Mouse (Mus musculus): ENCODE measurements at regions not wholly inside any gene's neighbourhood (a gene's known extent, or its start where the extent isn't known, plus 50 kb on each side); places are given as distances from the start of the nearest gene placed in this dataset.

DNA sequence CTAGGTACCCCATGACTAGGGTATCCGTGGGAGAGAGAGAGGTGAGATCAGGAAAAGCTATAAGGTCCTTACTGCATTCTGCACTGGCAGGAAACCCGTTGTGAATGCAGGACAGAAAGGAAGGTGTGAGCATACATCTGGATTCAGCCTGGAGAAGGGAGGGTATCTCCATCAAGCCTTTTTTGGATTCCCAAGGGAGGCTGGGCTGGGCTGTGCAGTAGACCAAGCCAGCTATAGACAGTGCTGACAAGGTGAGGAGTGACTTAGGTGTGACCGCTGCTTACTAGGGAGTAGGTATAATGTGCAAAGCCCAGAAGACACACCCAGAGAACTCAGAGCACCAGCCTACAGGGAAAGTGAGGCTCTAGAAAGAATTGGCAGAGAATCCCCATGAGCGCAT, 250.1 kb downstream of the Irs2 start:
- no peak overlapping the region for H3K4me3 ChIP-seq (replicated peaks)
- H3K27me3 ChIP-seq (ENCODE audit: control insufficient read depth), result no peaks in the 10 kb centered on the region
- H3K36me3 ChIP-seq (ENCODE audit: control insufficient read depth), result no peaks in the 10 kb centered on the region
- no peak for TF ChIP-seq TAL1 (IDR thresholded peaks at IDR 0.05; ENCODE audit: low read length)
- TF ChIP-seq GATA1 (IDR thresholded peaks at IDR 0.05; ENCODE audit: low read length), result no peak
- no peaks in the 10 kb centered on the region for H3K9me3 ChIP-seq (ENCODE audit: control insufficient read depth, low read length)
- no peaks in the 10 kb centered on the region for H3K4me1 ChIP-seq (ENCODE audit: control insufficient read depth)

DNA sequence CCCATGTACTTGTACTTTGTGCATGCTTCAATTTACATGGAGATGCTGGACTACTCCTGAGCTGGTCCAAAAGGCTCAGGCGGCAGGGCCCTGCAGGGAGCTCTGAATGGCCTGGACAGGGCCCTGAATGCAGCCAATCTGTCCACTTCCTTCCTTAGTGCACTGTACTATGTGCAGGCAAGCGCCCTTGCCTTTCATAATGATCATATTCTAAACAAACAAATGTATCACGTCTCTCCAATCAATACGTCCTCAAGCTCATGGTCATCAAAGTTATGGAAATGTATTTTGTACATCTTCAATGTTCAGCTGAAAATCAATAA, 253.3 kb downstream of the Irs2 start:
- Histone ChIP-seq H3K4me3 (replicated peaks) (no peak overlapping the region), H3K36me3 (ENCODE audit: control insufficient read depth) (no peaks in the 10 kb centered on the region), H3K9me3 (ENCODE audit: control insufficient read depth, low read length) (no peaks in the 10 kb centered on the region), H3K4me1 (ENCODE audit: control insufficient read depth) (no peaks in the 10 kb centered on the region), H3K27me3 (ENCODE audit: control insufficient read depth) (no peaks in the 10 kb centered on the region)
- TF ChIP-seq TAL1 (IDR thresholded peaks at IDR 0.05; ENCODE audit: low read length) (no peak), GATA1 (IDR thresholded peaks at IDR 0.05; ENCODE audit: low read length) (no peak)

DNA sequence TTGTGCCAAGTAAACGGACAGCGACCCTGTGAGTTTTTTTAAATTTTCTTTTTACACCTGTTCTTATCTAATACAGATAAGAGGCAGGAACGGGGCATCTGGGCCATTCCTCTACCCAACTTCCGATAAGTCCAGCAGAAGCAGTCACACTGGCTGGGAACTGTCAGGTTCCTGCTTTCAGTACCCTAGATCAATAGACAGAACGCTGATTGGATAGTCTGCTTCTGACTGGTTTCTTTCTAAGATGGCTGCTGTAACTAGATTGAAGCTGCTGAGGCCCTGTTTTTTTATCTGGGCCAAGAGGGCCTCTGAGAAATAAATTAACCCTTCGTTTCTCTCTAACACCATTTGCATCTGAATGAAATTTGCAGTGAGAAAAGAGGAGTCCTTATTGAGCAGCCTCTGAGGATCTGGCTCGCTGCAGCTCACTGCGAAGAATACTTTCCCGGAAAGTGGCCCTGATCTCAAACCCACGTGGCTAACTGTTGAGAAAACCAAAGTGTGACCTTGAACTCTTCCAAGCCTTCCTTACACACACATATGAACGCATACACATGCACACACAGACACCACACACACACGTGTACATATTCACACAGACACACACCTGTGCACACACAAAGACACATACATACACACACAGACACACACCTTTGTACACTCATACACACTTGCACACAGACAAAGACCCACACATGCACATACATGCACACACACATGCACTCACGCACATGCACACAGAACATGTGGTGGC, 253.8 kb downstream of the Irs2 start:
- no peak overlapping the region for H3K4me3 ChIP-seq (replicated peaks)
- H3K36me3 ChIP-seq (ENCODE audit: control insufficient read depth), result no peaks in the 10 kb centered on the region
- no peak for TF ChIP-seq TAL1 (IDR thresholded peaks at IDR 0.05; ENCODE audit: low read length)
- TF ChIP-seq GATA1 (IDR thresholded peaks at IDR 0.05; ENCODE audit: low read length), result no peak

DNA sequence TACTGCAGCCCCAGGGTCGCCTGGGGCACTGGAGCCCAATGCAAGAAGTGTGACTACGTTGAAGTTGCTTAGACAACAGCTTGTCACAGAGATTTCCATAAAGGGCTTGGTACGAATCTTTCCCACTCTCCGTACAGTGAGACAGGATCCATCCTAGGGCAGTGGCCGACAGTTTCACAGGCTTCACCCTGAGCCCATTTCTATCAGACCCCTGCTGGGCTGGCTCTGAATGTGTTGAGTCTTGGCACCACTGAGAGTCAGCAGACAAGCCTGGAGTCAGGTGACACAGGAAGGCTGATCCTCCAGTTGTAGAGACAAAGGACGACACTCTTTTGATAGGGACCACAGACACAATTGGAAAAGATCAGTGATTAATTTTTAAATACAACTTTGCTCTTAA, 255.2 kb downstream of the Irs2 start:
- TF ChIP-seq GATA1 (IDR thresholded peaks at IDR 0.05; ENCODE audit: low read length) (no peak), TAL1 (IDR thresholded peaks at IDR 0.05; ENCODE audit: low read length) (no peak)
- H3K36me3 ChIP-seq (ENCODE audit: control insufficient read depth), result no peaks in the 10 kb centered on the region
- no peak overlapping the region for H3K4me3 ChIP-seq (replicated peaks)
- H3K4me1 ChIP-seq (ENCODE audit: control insufficient read depth), result no peaks in the 10 kb centered on the region
- H3K27me3 ChIP-seq (ENCODE audit: control insufficient read depth), result no peaks in the 10 kb centered on the region
- no peaks in the 10 kb centered on the region for H3K9me3 ChIP-seq (ENCODE audit: control insufficient read depth, low read length)

More for the DNA sequence above, 253.8 kb downstream of the Irs2 start:
- no peaks in the 10 kb centered on the region for H3K9me3 ChIP-seq (ENCODE audit: control insufficient read depth, low read length)
- no peaks in the 10 kb centered on the region for H3K27me3 ChIP-seq (ENCODE audit: control insufficient read depth)
- no peaks in the 10 kb centered on the region for H3K4me1 ChIP-seq (ENCODE audit: control insufficient read depth)

DNA sequence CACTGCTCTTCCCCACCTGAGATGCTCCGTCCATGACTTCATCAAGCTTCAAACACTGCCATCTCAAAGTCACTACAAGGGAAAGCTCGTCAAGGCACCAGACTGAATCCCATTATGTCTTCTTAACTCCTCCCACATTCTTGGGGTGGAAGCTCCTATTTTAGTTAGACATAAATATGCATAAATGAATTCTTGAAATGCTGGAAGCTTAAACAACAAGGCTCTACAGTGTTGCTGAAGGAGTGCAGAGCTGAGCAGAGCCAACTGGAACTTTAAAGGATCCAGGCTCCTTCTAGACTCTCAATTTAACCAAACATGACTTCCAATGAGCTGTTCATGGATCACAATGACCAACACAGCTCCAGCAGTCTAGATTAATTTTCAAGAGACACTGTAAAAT, 261.1 kb downstream of the Irs2 start:
- no peak overlapping the region for H3K4me3 ChIP-seq (replicated peaks)
- H3K27me3 ChIP-seq (ENCODE audit: control insufficient read depth), result no peaks in the 10 kb centered on the region
- no peaks in the 10 kb centered on the region for H3K4me1 ChIP-seq (ENCODE audit: control insufficient read depth)
- TF ChIP-seq GATA1 (IDR thresholded peaks at IDR 0.05; ENCODE audit: low read length) (no peak), TAL1 (IDR thresholded peaks at IDR 0.05; ENCODE audit: low read length) (no peak)
- H3K9me3 ChIP-seq (ENCODE audit: control insufficient read depth, low read length), result no peaks in the 10 kb centered on the region
- H3K36me3 ChIP-seq (ENCODE audit: control insufficient read depth), result no peaks in the 10 kb centered on the region

DNA sequence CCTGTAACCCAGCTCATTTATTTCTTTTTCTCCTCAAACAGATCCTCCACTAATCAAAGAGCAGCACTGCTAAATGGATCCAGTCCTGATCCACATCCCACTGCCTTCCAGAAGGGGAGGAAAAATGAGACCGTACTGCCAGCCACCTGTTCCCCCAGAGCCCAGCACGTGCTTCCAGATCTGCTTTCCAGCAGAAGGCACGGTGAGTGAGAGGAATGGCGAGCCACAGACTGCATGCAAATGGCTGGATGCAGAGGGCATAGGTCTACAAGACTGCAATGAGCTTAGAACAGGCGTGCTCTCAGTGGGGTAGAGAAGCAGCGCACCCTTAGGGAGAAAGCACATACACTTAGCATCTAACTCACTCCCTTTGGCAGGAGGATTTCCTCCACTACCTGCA, 265.0 kb downstream of the Irs2 start:
- Histone ChIP-seq H3K9me3 (ENCODE audit: control insufficient read depth, low read length) (no peaks in the 10 kb centered on the region), H3K4me1 (ENCODE audit: control insufficient read depth) (no peaks in the 10 kb centered on the region), H3K36me3 (ENCODE audit: control insufficient read depth) (no peaks in the 10 kb centered on the region), H3K27me3 (ENCODE audit: control insufficient read depth) (no peaks in the 10 kb centered on the region), H3K4me3 (replicated peaks) (no peak overlapping the region)
- TF ChIP-seq GATA1 (IDR thresholded peaks at IDR 0.05; ENCODE audit: low read length) (no peak), TAL1 (IDR thresholded peaks at IDR 0.05; ENCODE audit: low read length) (no peak)

DNA sequence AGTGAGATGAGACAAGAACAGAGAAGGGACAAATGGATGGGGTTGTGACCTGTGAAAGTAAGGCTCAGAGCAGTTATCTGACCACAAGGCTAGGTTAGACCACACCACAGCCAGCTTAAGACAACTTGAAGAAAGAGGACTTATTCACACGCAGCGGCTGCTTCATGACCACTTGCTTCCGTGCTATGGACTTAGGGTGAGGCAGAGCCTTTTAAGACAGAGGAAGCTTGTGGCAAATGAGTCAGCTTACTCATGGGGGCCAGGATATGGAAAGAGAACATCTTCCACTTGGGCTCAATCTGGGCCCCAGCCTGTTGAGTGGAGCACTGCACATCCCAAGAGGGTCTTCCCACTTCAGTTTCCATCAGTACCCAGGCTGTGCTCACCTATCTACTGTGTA, 267.4 kb downstream of the Irs2 start:
- Histone ChIP-seq H3K36me3 (ENCODE audit: control insufficient read depth) (no peaks in the 10 kb centered on the region), H3K9me3 (ENCODE audit: control insufficient read depth, low read length) (no peaks in the 10 kb centered on the region), H3K27me3 (ENCODE audit: control insufficient read depth) (no peaks in the 10 kb centered on the region), H3K4me1 (ENCODE audit: control insufficient read depth) (no peaks in the 10 kb centered on the region), H3K4me3 (replicated peaks) (no peak overlapping the region)
- TF ChIP-seq GATA1 (IDR thresholded peaks at IDR 0.05; ENCODE audit: low read length), result no peak
- TF ChIP-seq TAL1 (IDR thresholded peaks at IDR 0.05; ENCODE audit: low read length), result no peak

DNA sequence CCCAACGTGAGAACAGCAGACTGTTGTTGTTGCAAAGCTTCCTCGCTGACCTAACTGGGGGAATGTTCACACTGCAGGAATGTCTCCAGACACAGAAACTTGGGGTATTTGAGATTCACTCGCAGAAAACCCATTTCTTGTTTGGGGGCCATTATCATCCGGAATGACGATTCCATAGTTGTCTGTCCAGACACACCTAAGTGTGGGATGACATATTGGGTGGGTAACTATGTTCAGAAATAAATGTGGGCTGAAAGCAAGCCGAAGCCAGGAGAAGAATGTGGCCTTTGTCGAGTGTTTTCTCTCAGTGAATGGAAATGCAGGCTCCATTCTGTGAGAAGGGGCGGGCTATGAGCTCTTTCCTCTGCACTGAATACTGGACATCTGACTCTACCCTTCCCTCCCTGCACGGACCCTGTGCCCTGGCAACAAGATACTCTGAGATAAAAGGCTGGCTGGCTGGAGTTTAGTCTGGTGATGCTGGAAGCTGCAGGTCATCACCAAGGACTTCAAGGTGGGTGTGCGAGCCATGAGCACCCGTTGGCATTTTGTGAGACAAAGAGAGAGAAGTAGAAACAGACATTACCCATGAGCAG, 269.7 kb downstream of the Irs2 start:
- no peak for TF ChIP-seq GATA1 (IDR thresholded peaks at IDR 0.05; ENCODE audit: low read length)
- no peak for TF ChIP-seq TAL1 (IDR thresholded peaks at IDR 0.05; ENCODE audit: low read length)
- no peaks in the 10 kb centered on the region for H3K4me1 ChIP-seq (ENCODE audit: control insufficient read depth)
- H3K27me3 ChIP-seq (ENCODE audit: control insufficient read depth), result no peaks in the 10 kb centered on the region
- H3K4me3 ChIP-seq (replicated peaks), result no peak overlapping the region
- H3K9me3 ChIP-seq (ENCODE audit: control insufficient read depth, low read length), result no peaks in the 10 kb centered on the region
- no peaks in the 10 kb centered on the region for H3K36me3 ChIP-seq (ENCODE audit: control insufficient read depth)

DNA sequence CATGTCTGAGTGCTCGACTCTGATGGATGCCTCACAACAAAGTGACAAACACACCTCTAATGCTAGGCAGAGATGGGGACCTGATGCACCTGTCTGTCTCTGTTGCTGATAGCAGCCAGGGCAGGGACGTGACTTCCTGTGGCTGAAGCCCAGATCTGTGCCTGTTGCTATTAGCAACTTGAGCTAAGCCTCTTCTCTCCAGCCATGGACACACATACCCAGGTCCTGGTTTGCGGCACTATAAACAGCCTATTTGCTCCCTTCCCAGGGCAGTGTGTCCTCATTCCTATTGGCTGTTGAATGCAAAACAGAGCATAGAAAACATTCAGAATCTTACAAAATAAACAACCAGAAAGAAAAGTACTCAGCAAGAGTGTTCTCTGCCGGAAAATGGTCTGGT, 273.5 kb downstream of the Irs2 start:
- no peaks in the 10 kb centered on the region for H3K27me3 ChIP-seq (ENCODE audit: control insufficient read depth)
- H3K9me3 ChIP-seq (ENCODE audit: control insufficient read depth, low read length), result no peaks in the 10 kb centered on the region
- no peak overlapping the region for H3K4me3 ChIP-seq (replicated peaks)
- no peaks in the 10 kb centered on the region for H3K4me1 ChIP-seq (ENCODE audit: control insufficient read depth)
- no peaks in the 10 kb centered on the region for H3K36me3 ChIP-seq (ENCODE audit: control insufficient read depth)
- TF ChIP-seq TAL1 (IDR thresholded peaks at IDR 0.05; ENCODE audit: low read length) (no peak), GATA1 (IDR thresholded peaks at IDR 0.05; ENCODE audit: low read length) (no peak)
